Mouse (Mus musculus) testis, adult 2 months (tissue): ENCODE measurements at regions not wholly inside any gene's neighbourhood (a gene's known extent, or its start where the extent isn't known, plus 50 kb on each side); places are given as distances from the start of the nearest gene placed in this dataset.

ENCODE experiments used
- H3K27ac ChIP-seq: fragments of 200-500 bp; 2 replicates; pipeline ENCODE4 v1.5.1; 2012; ENCODE audit warnings: low read depth, low read length; ENCODE audit not compliant: control insufficient read depth, insufficient read depth
- H3K27me3 ChIP-seq: fragments of 200-500 bp; 2 replicates; pipeline ENCODE4 v1.6.1; 2012; ENCODE audit warnings: mild to moderate bottlenecking, low read length, moderate library complexity; ENCODE audit not compliant: control insufficient read depth, insufficient read depth
- H3K36me3 ChIP-seq: fragments of 200-500 bp; 2 replicates; pipeline ENCODE4 v1.6.1; 2012; ENCODE audit warnings: mild to moderate bottlenecking, low read length; ENCODE audit not compliant: control insufficient read depth, insufficient read depth
- H3K4me1 ChIP-seq: fragments of 200-500 bp; 2 replicates; pipeline ENCODE4 v1.6.1; 2012; ENCODE audit warnings: low read length; ENCODE audit not compliant: control insufficient read depth, insufficient read depth
- H3K4me3 ChIP-seq: fragments of 200-500 bp; 2 replicates; pipeline ENCODE4 v1.5.1; 2012; ENCODE audit warnings: low read depth, mild to moderate bottlenecking, low read length, moderate library complexity, mixed read lengths; ENCODE audit not compliant: control insufficient read depth
- CTCF ChIP-seq: fragments of 200-500 bp; IDR thresholded peaks from 2 replicates; pipeline ENCODE4 v1.5.1; 2012; ENCODE audit warnings: low read depth, mild to moderate bottlenecking, inconsistent platforms, low read length, moderate library complexity; ENCODE audit not compliant: control insufficient read depth, insufficient read depth, insufficient replicate concordance
- POLR2A ChIP-seq: fragments of 200-500 bp; IDR thresholded peaks from 2 replicates; pipeline ENCODE4 v1.6.1; 2012; ENCODE audit warnings: low read depth, mild to moderate bottlenecking, inconsistent platforms, low read length, moderate library complexity; ENCODE audit not compliant: control insufficient read depth

GRCm38 (mm10) chr2:169142224-169142623 lies 186.8 kb upstream of the Zfp64 start:
- Histone ChIP-seq H3K36me3 (no peaks in the 10 kb centered on the region), H3K4me1 (no peaks in the 10 kb centered on the region), H3K27ac (peak overlapping the region; percentile 68; the same call in 1 of the 2 replicates), H3K27me3 (no peaks in the 10 kb centered on the region), H3K4me3 (no peak overlapping the region)
- TF ChIP-seq CTCF (no peak), POLR2A (no peak)

GRCm38 (mm10) chr2:169133855-169134254 lies 178.5 kb upstream of the Zfp64 start:
- no peaks in the 10 kb centered on the region for H3K36me3 ChIP-seq
- TF ChIP-seq CTCF (no peak), POLR2A (no peak)
- H3K27ac ChIP-seq: no peak overlapping the region

DNA sequence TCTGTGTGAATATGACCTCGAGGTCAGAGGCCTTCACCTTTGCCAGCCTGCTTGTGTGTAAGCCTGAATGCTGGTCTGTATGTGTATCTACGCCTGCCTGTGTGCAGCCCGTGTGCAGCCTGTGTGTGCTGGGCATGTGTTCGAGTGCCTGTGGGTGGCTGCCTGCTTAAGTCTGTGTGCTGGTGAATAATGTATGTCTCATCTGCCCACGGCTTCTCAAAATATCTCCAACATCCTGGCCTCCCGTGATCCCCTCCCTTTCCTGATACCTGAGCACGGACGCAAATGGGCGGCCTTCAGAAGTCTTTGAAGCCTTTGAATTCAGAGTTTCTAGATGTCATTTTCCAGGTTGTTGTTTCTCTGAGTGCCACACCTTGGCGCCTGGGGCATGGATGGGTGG lies 170.1 kb upstream of the Zfp64 start:
- H3K4me1 ChIP-seq: no peaks in the 10 kb centered on the region
- TF ChIP-seq POLR2A (no peak), CTCF (no peak)
- no peak overlapping the region for H3K4me3 ChIP-seq
- H3K27ac ChIP-seq: no peak overlapping the region
- no peaks in the 10 kb centered on the region for H3K36me3 ChIP-seq
- no peaks in the 10 kb centered on the region for H3K27me3 ChIP-seq

More at GRCm38 (mm10) chr2:169133855-169134254, 178.5 kb upstream of the Zfp64 start:
- H3K4me1 ChIP-seq: peaks cover 11% of the 10 kb centered on the region
- no peak overlapping the region for H3K4me3 ChIP-seq
- no peaks in the 10 kb centered on the region for H3K27me3 ChIP-seq

DNA sequence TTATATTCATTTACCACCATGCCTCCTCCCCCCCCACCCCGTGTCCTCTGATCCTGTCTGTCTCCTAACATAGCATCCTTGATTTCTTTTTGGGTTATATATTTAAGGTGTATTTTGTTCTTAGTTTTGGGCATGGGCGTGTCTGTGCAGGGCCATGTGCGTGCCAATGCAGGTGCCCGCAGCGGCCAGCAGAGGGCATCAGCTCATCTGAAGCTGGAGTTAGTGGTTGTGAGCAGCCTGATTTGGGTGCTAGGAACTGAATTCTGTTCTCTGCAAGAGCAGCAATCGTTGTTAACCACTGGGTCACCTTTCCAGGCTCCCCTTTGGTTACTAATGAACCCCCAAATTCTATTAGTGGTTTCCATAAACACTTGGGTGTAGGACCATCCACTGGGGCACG lies 167.5 kb upstream of the Zfp64 start:
- Histone ChIP-seq H3K4me3 (no peak overlapping the region), H3K4me1 (no peaks in the 10 kb centered on the region), H3K27me3 (no peaks in the 10 kb centered on the region), H3K27ac (no peak overlapping the region), H3K36me3 (no peaks in the 10 kb centered on the region)
- TF ChIP-seq POLR2A: no peak
- TF ChIP-seq CTCF: peak; percentile 42; the same call in 1 of the 2 replicates

DNA sequence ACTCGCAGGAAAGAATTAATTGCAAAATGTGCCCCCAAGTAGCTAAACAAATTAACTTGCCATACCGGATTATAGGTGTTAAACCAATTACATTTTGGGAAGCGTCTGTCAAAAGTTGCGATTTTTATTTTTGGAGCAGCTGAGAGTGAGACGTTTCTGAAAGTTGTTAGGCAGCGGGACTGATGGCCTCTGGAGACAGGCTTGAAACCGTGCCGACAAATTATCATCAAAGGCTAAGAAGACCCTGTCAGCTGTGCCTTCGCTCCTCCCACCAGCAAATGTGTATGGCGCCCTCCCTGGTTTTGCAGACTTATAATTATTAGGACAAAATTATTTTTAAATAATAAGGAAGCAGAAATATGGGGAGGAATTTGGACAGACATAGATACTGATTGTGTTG lies 161.5 kb upstream of the Zfp64 start:
- TF ChIP-seq CTCF (no peak), POLR2A (no peak)
- H3K4me3 ChIP-seq: no peak overlapping the region
- no peaks in the 10 kb centered on the region for H3K36me3 ChIP-seq
- H3K4me1 ChIP-seq: no peaks in the 10 kb centered on the region
- no peaks in the 10 kb centered on the region for H3K27me3 ChIP-seq
- H3K27ac ChIP-seq: no peak overlapping the region

DNA sequence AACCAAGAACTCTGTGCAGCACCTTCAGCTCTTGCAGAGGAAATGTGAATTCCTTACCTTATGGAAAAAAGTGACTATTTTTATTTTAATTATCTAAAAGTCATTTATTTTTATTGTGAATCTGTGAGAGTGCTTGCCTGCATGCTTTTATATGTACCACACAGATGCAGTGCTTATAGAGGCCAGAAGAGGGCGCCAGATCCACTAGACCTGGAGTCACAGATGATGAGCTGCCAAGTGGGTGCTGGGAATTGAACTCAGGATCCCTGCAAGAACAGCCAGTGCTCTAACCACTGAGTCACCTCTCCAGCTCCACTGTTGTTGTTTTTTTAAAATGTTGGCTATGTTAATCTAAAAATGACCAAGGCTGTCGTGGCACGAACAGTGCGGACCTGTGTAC lies 153.7 kb upstream of the Zfp64 start:
- no peaks in the 10 kb centered on the region for H3K27me3 ChIP-seq
- H3K36me3 ChIP-seq: no peaks in the 10 kb centered on the region
- H3K4me1 ChIP-seq: no peaks in the 10 kb centered on the region
- no peak overlapping the region for H3K27ac ChIP-seq
- TF ChIP-seq POLR2A (no peak), CTCF (peak; percentile 61; the same call in 1 of the 2 replicates)
- no peak overlapping the region for H3K4me3 ChIP-seq

DNA sequence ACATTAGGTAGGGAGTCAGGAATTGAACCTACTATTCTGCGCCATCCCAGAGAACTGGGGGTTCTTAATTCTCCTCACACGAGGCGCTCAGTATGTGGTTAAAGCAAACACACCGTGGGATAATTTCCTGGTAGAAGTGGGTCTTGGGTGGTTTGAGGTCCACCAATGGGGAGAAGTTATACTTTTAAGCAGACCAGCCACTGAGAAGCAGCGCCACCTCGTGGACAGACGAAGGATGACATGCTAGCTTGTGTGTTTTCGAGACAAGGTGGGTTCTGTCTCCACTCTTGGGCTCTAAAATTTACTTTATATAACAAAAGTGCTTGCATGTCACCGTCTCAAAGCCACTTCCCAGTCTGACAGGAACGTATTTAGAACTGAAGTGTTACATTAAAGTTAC lies 152.7 kb upstream of the Zfp64 start:
- Histone ChIP-seq H3K27ac (no peak overlapping the region), H3K36me3 (no peaks in the 10 kb centered on the region), H3K27me3 (no peaks in the 10 kb centered on the region), H3K4me3 (no peak overlapping the region), H3K4me1 (no peaks in the 10 kb centered on the region)
- TF ChIP-seq CTCF: peak; percentile 96
- no peak for TF ChIP-seq POLR2A

DNA sequence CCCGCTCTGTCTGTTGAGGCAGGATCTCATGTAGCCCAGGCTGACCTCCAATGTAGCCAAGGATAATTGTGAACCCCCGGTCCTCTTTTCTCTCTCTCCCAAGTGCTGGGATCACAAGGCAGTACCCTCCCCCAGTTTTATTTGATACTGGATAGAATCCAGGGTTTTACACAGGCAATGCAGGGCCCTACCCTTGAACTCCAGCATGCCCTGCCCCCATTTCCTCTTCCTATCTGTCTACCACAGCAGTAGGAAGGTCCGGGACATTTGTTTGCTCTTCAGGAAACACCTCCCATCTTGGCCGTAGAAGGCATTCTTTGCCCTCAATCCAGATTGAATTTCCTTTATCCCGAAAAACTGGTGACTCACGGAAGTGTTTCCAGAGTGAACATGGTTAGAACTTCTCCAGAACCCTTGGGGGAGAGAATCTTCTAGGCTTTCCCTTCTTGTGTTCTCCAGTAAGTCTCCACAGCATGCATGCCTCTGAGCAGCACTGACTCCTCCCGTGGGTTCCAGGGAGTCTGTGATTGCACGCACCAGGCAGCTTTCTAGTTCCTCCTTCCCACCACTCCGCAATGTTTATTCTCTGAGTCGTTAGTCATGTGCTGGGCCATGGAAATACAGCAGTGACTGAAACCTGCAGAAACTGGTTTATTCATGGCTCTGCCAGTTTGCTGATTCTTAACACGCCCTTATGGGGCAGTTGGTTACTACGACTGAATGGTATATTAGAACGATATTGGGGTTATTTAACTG lies 146.3 kb upstream of the Zfp64 start:
- H3K4me1 ChIP-seq: no peaks in the 10 kb centered on the region; the same call in 1 of the 2 replicates
- no peaks in the 10 kb centered on the region for H3K27me3 ChIP-seq
- TF ChIP-seq POLR2A: no peak
- no peak for TF ChIP-seq CTCF
- H3K36me3 ChIP-seq: no peaks in the 10 kb centered on the region
- no peak overlapping the region for H3K4me3 ChIP-seq
- H3K27ac ChIP-seq: no peak overlapping the region
